Mouse (Mus musculus): Measurements from ENCODE around the gene Mpst. TPM values are rescaled to one million over a fixed set of nuclear protein-coding genes. Genes with fewer than 3 reads are reported as not detected.

Mpst gene
- total RNA-seq, 2 experiments from 2014 or later: 32.2 to 33.6 TPM

DNA sequence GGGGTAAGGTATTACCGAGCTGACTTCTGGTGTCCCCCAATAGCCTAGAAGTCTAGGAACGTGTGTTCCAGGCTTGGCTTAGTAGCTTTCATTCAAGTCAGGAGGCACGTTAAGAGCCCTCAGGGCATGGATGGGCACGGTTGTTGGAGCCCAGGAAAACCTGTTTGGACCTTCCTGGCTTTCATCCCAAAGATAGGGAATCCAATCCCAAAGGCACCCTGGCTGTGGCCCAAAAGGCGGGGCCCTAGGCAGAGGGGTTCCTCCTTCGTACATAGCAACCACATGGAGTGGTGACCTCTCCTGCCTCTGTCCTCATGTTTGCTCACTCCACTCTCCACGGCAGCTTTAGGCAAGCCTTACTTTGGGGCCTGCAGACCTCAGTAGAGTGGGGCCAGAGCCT, 3.8 kb upstream of the Mpst start:
- no peak for DNase-seq (ENCODE audit: low spot score in 2 of 2)
- intact Hi-C loops (cut with DNase I): no loop called here

DNA sequence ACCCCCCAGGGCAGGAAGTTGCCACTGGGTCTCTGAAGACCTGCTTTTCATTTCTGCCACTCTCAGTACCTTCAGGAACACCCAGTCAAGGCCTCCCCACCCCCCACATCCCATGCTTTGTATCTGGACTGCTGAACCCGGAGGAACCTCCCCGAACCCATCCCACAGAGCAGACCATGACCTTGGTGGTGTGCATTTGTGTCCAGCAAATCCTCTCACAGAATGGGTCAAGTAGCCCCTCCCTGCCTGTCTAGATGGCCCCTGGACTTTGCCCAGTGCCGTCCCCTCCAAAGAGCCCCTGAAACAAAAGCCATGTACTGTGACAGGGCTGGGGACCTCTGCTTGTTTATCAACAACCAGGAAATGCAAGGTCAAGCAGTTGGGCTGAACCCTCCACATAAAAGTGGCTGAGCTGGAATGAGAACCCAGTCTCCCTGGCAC, 2.9 kb upstream of the Mpst start:
- intact Hi-C loops (cut with DNase I): no loop called here
- no peak for DNase-seq (ENCODE audit: low spot score in 2 of 2)

DNA sequence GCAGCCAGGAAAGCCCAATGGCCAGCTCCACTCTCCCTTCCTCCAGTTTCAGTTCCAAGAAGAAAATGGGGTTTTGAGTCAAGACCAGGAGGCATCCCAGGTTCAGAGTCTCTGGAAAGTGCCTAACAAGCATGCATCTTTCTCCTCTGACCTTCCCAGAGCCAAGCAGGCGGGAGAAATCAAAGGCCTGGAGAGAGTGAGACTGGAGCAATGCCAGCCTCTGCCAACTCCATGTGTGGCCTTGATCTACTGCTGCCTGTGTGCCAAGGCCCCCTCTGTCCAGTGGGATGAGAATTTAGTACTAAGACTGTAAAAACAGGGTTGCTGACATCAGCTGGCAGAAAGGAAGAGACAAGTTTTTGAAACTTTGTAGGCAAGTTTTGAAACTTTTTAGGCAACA, 2.3 kb upstream of the Mpst start:
- intact Hi-C loops (cut with DNase I): no loop called here

DNA sequence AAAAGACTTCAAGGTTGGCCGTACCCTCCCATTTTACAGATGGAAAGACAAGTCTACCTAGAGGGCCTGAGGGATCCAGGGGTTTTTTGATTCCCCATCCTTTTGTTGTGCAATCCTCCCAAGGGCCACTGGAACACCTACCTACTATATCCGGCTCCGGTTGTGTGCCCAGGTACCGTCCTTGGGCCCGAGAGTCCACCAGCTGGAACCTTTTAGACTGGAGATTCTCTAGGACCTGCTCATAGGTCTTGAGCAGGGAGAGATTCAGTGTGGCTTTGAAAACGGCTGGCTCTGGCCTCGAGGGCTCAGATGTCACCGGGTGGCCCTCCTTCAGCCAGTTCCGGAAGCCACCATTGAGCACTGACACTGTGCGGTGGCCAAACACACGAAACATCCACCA, 1.1 kb upstream of the Mpst start:
- no peak for DNase-seq (ENCODE audit: low spot score in 2 of 2)
- intact Hi-C loops (cut with DNase I): no loop called here

More for the DNA sequence above, 2.3 kb upstream of the Mpst start:
- DNase-seq (ENCODE audit: low spot score in 2 of 2): no peak

DNA sequence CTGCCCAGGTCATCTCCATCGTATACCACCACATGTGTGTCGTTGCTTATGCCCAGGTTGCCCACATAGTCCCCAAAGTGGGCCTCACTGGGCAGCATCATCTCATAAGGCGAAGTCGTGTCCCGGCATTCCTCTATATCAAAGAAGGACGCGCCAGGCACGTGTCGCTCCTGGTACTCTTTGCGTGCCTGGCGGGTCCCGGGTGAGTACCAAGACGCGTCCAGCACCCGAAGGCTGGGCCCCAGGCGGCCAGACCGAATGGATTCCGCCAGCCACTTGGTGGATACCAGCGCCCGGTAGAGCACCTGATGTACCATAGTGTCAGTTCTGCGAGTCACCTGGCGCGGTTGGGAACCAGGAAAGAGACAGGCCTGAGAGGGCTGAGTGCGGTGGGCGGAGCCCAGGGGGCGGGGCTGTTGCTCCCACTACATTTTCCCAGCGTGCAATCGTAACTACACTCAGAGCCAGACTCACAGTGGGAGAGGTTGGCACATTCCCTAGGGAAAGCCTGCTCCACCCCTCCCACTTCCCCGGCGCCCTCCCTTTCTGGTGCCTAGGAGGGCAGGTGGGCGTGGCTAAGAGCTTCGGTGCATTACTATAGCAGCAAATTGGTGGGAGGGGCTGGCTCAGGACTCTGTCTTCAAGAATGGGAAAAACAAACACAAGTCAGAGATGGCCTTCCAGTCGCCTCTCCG, 552 bp upstream of the Mpst start, which contains the start of gene Tst:
TSS of gene Tst (minus strand) at position 391 of the 695 bp plus-strand sequence.
- intact Hi-C loops (cut with DNase I): no loop called here
- peak; percentile 82 to 92 for DNase-seq (ENCODE audit: low spot score in 2 of 2)

DNA sequence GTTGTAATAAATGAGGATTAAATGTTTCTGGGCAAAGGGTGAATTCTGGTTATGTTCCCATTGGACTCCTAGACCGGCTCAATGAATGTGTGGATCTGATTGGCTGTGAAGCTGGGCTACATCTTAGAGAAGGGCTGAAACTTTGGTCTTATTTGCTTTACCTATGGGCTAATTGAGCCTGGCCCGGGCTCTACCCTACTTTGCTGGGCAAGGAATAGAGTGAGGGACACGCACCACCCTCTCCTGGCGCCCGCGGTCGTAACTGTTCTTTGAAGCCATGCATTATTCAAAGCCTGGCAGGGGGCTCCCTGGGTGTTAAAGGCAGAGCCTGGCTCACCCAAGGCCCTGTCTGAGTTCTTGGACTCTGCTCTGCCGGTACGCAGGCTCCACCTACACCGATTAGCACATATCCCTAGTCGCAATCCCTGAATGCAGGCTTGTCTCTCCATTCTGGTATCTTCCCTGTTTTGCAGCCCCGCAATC, 3.4 kb downstream of the Mpst start:
- no peak for DNase-seq (ENCODE audit: low spot score in 2 of 2)
- intact Hi-C loops (cut with DNase I): no loop called here

DNA sequence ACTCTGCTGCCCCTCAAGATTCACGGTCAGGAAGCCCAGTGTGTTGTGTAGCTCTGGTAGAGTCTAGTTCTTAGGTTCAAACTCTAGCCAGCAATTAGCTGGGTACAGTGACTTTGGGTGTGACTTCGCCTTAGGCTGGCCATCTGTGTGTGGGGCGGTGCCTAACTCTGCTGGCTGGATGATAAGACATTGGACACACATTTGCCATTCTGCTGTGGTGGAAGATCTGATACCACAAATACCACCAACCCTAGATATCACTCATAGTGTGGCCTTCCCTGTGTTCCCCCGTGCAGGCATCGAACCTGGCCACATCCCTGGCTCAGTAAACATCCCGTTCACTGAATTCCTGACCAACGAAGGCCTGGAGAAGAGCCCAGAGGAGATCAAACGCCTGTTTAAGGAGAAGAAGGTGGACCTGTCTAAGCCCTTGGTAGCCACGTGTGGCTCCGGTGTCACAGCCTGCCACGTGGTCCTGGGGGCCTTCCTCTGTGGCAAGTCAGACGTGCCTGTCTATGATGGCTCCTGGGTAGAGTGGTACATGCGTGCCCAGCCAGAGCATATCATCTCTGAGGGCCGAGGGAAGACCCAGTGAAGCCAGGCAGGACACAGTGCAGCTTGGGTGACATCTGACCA, 7.0 kb downstream of the Mpst start:
- DNase-seq (ENCODE audit: low spot score in 2 of 2): no peak
- intact Hi-C loops (cut with DNase I): no loop called here

DNA sequence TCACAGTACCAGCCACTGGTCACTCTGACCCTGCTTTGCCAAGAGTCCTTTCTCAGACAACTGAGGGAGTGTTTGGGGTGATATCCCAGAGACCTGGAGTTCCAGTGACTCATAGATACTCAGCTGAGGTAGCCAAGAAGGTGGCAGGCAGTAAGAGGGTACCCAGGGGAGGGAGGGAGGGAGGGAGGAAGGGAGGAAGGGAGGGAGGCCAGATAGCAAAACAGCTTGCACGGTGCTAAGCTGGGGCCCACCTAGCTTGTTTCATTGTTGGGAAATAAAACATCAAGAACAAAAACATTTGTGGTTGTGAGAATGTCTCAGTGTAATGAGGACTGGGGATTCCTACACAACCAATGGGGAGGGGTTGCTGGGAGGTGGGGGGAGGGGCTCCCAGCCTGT, 7.5 kb downstream of the Mpst start:
- intact Hi-C loops (cut with DNase I): no loop called here

DNA sequence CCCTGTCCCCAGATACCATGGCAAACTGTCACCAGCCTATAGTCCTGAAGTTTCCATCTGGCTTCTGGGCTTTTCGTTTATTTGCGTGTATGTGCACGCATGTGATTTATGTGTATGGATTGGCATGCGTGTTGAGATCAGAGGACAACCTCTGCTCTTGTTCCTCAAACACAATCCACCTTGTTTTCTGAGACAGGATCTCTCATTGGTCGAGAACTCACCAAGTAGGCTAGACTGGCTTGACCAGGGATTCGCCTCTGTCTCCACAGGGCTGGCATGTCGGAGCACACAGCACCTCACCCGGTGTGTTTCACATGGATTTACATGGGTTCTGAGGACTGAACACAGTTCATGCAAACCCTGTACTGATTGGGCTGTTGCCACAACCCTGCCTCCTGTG, 7.9 kb downstream of the Mpst start:
- no peak for DNase-seq (ENCODE audit: low spot score in 2 of 2)
- intact Hi-C loops (cut with DNase I): no loop called here

More for the DNA sequence above, 7.5 kb downstream of the Mpst start:
- DNase-seq (ENCODE audit: low spot score in 2 of 2): no peak

DNA sequence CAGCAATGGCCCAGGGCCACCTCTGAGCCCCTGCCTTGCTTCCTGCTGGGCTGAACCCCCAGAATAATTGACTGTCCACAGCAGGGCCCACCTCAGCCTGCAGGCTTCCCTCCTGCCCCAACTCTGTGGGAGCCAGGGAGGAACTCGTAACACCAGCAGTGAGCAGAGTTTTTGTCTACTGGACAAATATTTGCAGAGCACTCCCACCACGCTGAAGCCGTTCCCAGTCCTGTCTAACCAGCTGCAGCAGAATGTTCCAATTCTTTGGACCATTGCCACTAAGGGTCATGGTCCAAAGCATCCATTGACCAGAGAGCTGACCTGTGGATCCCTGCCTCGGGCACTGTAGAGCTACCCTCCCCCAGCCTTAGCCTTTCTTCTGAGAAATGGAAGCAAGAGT, 10.7 kb downstream of the Mpst start:
- no peak for DNase-seq (ENCODE audit: low spot score in 2 of 2)
- intact Hi-C loops (cut with DNase I): no loop called here

DNA sequence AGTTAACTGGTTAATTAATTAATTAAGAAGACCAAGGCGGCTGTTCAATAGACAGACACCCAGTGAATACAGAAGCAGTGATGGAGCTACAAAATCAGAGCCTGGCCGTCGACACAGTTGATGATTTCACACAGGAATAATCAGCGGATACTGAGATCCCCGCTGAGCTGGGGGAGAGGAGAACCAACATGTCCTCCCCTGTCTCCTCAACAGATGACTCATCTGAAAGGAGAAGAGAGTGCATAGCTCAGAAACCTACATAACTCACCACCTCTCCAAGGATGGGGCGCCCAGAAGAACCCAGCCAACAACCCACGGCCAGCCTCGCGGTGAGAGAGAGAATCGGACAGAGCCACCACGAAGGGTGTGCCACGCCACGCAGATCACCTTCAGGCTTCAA, 14.2 kb downstream of the Mpst start:
- intact Hi-C loops (cut with DNase I): loop anchor here (5.0 kb wide), 1 partner anchor 163 kb away; no protein-coding TSS in a partner anchor
- DNase-seq (ENCODE audit: low spot score in 2 of 2): no peak

DNA sequence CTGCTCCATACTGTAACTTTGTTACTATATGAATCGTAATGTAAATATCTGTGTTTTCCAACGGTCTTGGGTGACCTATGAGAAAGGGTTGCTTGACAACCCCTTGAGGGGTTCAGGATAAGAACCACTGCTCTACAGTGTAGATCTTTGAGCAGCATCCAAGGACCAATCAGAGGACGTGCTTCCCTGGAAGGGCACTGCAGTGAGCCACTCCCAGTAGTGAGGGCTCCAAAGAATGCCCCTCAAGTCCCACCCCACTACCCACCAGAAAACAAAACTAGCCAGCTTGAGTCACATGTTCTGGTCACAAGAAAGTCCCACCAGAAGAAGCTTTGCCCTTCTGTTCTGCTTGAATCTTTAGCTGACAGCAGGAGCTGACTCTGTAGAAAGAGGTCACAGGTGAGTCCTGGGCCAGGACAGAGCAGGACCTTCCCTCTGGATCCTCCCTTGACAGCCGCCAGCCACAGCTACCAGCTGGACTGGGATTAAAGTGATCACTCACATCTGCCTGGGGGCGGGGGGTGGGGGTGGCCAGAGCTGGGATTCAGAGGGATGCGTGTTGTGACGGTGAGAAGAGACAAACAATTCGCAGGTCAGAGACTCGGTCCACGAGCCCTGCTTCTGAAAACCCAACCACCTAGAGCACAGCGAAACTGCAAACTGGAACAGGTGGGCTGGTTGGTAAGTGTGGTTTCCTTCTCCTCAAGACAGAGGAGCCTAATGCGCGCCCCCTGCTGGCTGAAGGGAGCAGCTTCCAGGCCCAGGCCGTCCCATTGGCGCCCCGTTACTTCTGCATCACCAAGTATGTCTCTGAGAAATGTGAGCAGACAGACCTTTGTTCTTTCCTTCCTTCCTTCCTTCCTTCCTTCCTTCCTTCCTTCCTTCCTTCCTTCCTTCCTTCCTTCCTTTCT, 16.1 kb downstream of the Mpst start:
- intact Hi-C loops (cut with DNase I): loop anchor here (1.0 to 5.0 kb wide), 2 partner anchors 67 to 165 kb away; no protein-coding TSS in a partner anchor
- DNase-seq (ENCODE audit: low spot score in 2 of 2): peak; percentile 80 to 85

DNA sequence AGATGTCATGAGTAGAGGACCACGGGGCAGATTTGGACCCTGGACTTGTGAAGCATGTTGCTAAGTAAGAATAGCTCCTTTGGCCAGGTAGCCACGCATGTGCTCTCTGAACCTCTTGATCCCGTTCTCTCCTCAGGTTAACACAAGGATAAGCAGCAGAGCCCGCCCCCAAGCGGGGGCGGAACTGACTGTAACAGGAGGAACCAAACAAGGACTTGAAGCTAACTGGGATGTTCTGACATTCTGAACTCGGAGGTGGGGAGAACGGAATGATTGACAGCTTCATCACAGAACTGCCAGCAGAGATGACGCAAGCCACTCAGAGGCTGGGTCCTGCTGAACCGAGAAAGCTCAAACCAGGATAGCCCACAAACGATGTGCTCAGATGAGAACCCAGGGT, 18.3 kb downstream of the Mpst start:
- DNase-seq (ENCODE audit: low spot score in 2 of 2): no peak
- intact Hi-C loops (cut with DNase I): loop anchor here (5.0 kb wide), 1 partner anchor 167 kb away; no protein-coding TSS in a partner anchor

DNA sequence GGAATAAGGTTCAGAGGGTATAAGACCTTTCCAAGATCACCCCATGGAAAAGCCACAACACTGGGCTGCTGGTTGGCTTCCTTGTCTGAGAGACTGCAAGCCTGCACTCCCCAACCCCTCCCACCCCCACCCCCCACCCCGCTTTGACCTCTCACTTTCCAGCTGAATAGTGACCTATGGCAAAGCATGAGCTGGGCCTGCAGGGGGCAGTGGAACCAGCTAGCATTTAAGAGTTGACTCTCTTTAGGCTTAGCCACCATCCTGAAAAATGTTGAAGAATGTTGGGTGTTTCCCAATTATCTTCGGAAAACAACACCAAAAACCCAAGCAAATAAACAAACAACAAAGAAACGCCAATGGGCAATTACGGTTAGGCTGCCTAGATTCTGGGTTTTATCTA, 19.0 kb downstream of the Mpst start:
- DNase-seq (ENCODE audit: low spot score in 2 of 2): no peak
- intact Hi-C loops (cut with DNase I): no loop called here

DNA sequence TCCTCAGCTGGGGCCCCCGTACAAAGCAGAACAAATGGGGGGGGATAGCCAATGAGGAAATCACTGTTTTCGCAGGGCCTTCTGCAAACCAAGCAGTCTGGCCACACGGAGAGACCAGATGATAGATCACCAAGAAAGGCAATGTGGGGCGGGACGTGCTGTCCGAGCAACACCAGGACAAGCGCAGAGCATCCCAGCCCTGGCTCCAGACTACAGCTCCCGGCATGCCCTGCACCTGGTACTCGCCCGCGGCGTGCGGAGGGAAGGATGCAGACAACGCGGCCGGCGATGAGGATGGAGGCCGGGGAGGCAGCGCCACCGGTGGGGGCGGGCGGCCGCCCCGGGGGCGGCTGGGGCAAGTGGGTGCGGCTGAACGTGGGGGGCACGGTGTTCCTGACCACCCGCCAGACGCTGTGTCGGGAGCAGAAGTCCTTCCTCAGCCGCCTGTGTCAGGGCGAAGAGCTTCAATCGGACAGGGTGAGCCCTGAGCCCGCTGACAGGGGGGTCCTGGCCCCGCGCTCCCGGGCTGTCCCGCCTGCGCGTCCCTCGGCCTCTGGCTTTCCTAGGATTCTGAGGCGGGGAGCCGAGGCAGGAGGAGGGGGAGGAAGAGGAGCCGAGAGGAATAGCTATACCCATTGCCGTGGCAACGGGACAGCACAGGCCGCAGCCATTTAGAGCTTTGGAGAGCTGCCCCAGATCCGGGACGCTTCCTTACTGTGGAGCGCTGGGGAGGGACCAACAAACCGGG, 22.3 kb downstream of the Mpst start, which contains the start of gene Kctd17:
TSS of gene Kctd17 (plus strand) at position 174 of the 748 bp plus-strand sequence.
- intact Hi-C loops (cut with DNase I): no loop called here
- DNase-seq (ENCODE audit: low spot score in 2 of 2): peak; percentile 85 to 90

DNA sequence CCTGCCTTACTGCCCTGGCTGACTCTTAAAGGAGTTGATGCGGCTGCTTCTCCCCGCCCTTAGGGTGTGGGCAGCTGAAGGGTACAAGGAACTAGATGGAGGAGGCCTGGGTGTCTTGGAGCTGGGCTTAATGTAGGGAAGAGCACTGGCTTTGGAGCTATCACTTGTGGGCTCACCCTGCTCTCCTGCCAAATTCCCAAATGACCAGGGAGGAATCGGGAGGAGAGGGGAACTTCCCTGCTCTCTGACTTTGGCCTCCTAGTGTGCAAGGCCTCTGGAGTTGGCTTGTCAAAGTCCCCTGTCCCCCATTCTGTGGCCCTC, 22.9 kb downstream of the Mpst start:
- no peak for DNase-seq (ENCODE audit: low spot score in 2 of 2)
- intact Hi-C loops (cut with DNase I): no loop called here

DNA sequence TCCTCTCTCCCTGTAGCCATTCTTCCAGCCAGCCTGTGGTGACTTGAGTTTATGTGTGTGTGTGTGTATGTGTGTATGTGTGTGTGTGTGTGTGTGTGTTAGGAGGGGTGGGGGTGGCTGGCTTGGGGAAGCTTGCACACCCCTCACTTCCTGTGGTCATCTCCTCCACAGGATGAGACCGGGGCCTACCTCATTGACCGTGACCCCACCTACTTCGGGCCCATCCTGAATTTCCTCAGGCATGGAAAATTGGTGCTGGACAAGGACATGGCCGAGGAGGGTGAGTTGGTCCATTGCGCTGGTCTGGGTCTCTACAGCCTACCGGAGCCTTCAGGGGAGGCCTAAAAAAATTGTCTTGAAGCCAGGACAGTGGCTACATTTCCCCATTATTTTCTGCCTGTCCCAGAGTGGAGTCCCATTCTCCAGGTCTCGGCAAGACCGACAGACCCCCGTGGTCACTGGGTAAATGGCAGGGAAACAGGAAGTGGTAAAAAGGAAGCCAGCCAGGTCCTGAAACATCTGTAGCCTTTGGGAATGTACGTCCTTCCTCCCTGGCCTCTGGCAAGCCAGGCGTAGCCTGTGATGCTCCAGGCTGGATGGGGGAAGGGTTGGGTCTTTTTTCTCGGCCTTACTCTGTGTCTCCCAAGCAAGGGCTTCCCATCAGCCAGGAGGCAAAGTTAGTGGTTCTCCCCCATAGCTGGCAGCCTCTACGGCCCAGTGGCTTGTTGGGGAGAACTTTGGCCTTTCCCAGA, 23.8 kb downstream of the Mpst start:
- intact Hi-C loops (cut with DNase I): loop anchor here (5.0 to 10.0 kb wide), 2 partner anchors 253 to 455 kb away; partner anchors contain the start of gene Eif3d
- DNase-seq (ENCODE audit: low spot score in 2 of 2): no peak

DNA sequence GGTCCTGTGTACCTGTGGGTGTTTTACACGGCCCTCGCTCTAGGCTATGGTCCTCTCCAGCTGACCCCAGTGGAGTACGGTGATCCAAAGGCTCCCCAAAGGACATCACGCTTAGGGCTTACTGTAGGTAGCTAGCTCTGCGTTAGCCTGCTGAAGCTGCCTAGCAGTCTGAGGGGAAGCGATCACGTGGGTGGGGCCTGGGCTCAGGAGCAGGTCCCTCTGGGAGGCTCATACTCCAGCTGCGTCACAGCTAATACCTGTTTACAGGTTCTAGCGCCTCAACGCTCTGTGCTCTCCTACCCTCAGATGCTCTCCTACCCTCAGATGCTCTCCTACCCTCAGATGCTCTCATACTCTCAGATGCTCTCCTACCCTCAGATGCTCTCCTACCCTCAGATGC, 24.7 kb downstream of the Mpst start:
- intact Hi-C loops (cut with DNase I): loop anchor here (5.0 to 10.0 kb wide), 2 partner anchors 254 to 456 kb away; partner anchors contain the start of gene Eif3d
- no peak for DNase-seq (ENCODE audit: low spot score in 2 of 2)
